Mouse (Mus musculus): Measurements from ENCODE around the gene Gan. TPM values are rescaled to one million over a fixed set of nuclear protein-coding genes. Genes with fewer than 3 reads are reported as not detected.
A peak's percentile ranks its signal among the peaks of the same experiment; 100 is the strongest.

Gan gene
- polyA plus RNA-seq, 1 experiment from 2014 or later: 2.8 TPM

- WGBS: 94% methylated on average over 7 of the region's 7 CpGs
- Histone ChIP-seq H3K9me3 (replicated peaks) (no peaks in the 10 kb centered on the region), H3K9ac (no peak overlapping the region), H3K36me3 (ENCODE audit: poor library complexity, severe bottlenecking) (peaks cover 19% of the 10 kb centered on the region), H3K4me1 (no peaks in the 10 kb centered on the region), H3K4me2 (no peak overlapping the region), H3K27me3 (no peaks in the 10 kb centered on the region), H3K4me3 (no peak overlapping the region), H3K27ac (no peak overlapping the region)
- ATAC-seq: no peak
Observed at GRCm38 (mm10) chr8:117206636-117207035, 48.7 kb downstream of the Gan start.

- no peak for ATAC-seq
- H3K27ac ChIP-seq: no peak overlapping the region
Observed at GRCm38 (mm10) chr8:117209150-117209549, 51.2 kb downstream of the Gan start.

GRCm38 (mm10) chr8:117212100-117212499 is 54.2 kb downstream of the Gan start:
- no peaks in the 10 kb centered on the region for H3K9me3 ChIP-seq (replicated peaks)
- peaks cover 11% of the 10 kb centered on the region for H3K36me3 ChIP-seq (ENCODE audit: poor library complexity, severe bottlenecking)
- H3K27me3 ChIP-seq: no peaks in the 10 kb centered on the region
- no peaks in the 10 kb centered on the region for H3K4me1 ChIP-seq
- no peak for ATAC-seq
- H3K9ac ChIP-seq: no peak overlapping the region
- WGBS: 86% methylated on average over 11 of the region's 11 CpGs
- H3K27ac ChIP-seq: no peak overlapping the region
- no peak overlapping the region for H3K4me3 ChIP-seq
- no peak overlapping the region for H3K4me2 ChIP-seq

More at GRCm38 (mm10) chr8:117209150-117209549, 51.2 kb downstream of the Gan start:
- Histone ChIP-seq H3K27me3 (no peaks in the 10 kb centered on the region), H3K4me3 (no peak overlapping the region), H3K9ac (no peak overlapping the region), H3K9me3 (replicated peaks) (no peaks in the 10 kb centered on the region), H3K36me3 (ENCODE audit: poor library complexity, severe bottlenecking) (peaks cover 14% of the 10 kb centered on the region), H3K4me2 (no peak overlapping the region), H3K4me1 (no peaks in the 10 kb centered on the region)
- WGBS: 90% methylated on average over 12 of the region's 12 CpGs

- Histone ChIP-seq H3K27me3 (no peaks in the 10 kb centered on the region), H3K4me2 (no peak overlapping the region), H3K9me3 (replicated peaks) (no peaks in the 10 kb centered on the region), H3K27ac (no peak overlapping the region), H3K9ac (no peak overlapping the region), H3K36me3 (ENCODE audit: poor library complexity, severe bottlenecking) (peaks cover 3% of the 10 kb centered on the region; the same call in 1 of the 2 replicates), H3K4me3 (no peak overlapping the region), H3K4me1 (no peaks in the 10 kb centered on the region)
- 92% methylated on average over 2 of the region's 2 CpGs for WGBS
- no peak for ATAC-seq
Observed at GRCm38 (mm10) chr8:117217724-117218123, 59.8 kb downstream of the Gan start.

GRCm38 (mm10) chr8:117222396-117222795 is 64.5 kb downstream of the Gan start:
- Histone ChIP-seq H3K27ac (no peak overlapping the region), H3K4me1 (no peaks in the 10 kb centered on the region), H3K9ac (no peak overlapping the region), H3K9me3 (replicated peaks) (no peaks in the 10 kb centered on the region), H3K27me3 (no peaks in the 10 kb centered on the region), H3K36me3 (ENCODE audit: poor library complexity, severe bottlenecking) (no peaks in the 10 kb centered on the region), H3K4me3 (no peak overlapping the region), H3K4me2 (no peak overlapping the region)
- 58% methylated on average over 6 of the region's 6 CpGs for WGBS
- ATAC-seq: no peak

GRCm38 (mm10) chr8:117224630-117225029 is 66.7 kb downstream of the Gan start:
- Histone ChIP-seq H3K27ac (no peak overlapping the region), H3K9ac (no peak overlapping the region), H3K36me3 (ENCODE audit: poor library complexity, severe bottlenecking) (no peaks in the 10 kb centered on the region), H3K27me3 (no peaks in the 10 kb centered on the region), H3K4me3 (peak overlapping the region; percentile 28), H3K4me2 (peak overlapping the region; percentile 51), H3K4me1 (no peaks in the 10 kb centered on the region), H3K9me3 (replicated peaks) (no peaks in the 10 kb centered on the region)
- peak; percentile 79 for ATAC-seq
- 16% methylated on average over 9 of the region's 9 CpGs for WGBS

GRCm38 (mm10) chr8:117226306-117226705 is 68.4 kb downstream of the Gan start:
- no peaks in the 10 kb centered on the region for H3K36me3 ChIP-seq (ENCODE audit: poor library complexity, severe bottlenecking)
- no peak overlapping the region for H3K27ac ChIP-seq
- no peak for ATAC-seq
- H3K4me3 ChIP-seq: no peak overlapping the region
- H3K27me3 ChIP-seq: no peaks in the 10 kb centered on the region
- WGBS: 88% methylated on average over 12 of the region's 12 CpGs
- no peak overlapping the region for H3K9ac ChIP-seq
- H3K4me2 ChIP-seq: no peak overlapping the region
- no peaks in the 10 kb centered on the region for H3K4me1 ChIP-seq
- H3K9me3 ChIP-seq (replicated peaks): no peaks in the 10 kb centered on the region

GRCm38 (mm10) chr8:117227339-117227738 is 69.4 kb downstream of the Gan start:
- Histone ChIP-seq H3K27me3 (no peaks in the 10 kb centered on the region), H3K4me1 (no peaks in the 10 kb centered on the region), H3K9me3 (replicated peaks) (no peaks in the 10 kb centered on the region), H3K36me3 (ENCODE audit: poor library complexity, severe bottlenecking) (no peaks in the 10 kb centered on the region), H3K4me3 (no peak overlapping the region), H3K27ac (no peak overlapping the region), H3K4me2 (no peak overlapping the region), H3K9ac (no peak overlapping the region)
- 93% methylated on average over 2 of the region's 2 CpGs for WGBS
- ATAC-seq: no peak

- 90% methylated on average over 7 of the region's 7 CpGs for WGBS
- Histone ChIP-seq H3K9me3 (replicated peaks) (no peaks in the 10 kb centered on the region), H3K4me1 (no peaks in the 10 kb centered on the region), H3K9ac (no peak overlapping the region), H3K27ac (no peak overlapping the region), H3K36me3 (ENCODE audit: poor library complexity, severe bottlenecking) (no peaks in the 10 kb centered on the region), H3K4me3 (no peak overlapping the region), H3K4me2 (no peak overlapping the region), H3K27me3 (no peaks in the 10 kb centered on the region)
- ATAC-seq: no peak
Observed at GRCm38 (mm10) chr8:117233199-117233598, 75.3 kb downstream of the Gan start.

- H3K27ac ChIP-seq: no peak overlapping the region
- no peaks in the 10 kb centered on the region for H3K4me1 ChIP-seq
- WGBS: 95% methylated on average over 4 of the region's 4 CpGs
- no peaks in the 10 kb centered on the region for H3K27me3 ChIP-seq
- no peak overlapping the region for H3K4me2 ChIP-seq
- no peak overlapping the region for H3K9ac ChIP-seq
- H3K9me3 ChIP-seq (replicated peaks): no peaks in the 10 kb centered on the region
- no peak for ATAC-seq
- H3K36me3 ChIP-seq (ENCODE audit: poor library complexity, severe bottlenecking): no peaks in the 10 kb centered on the region
- no peak overlapping the region for H3K4me3 ChIP-seq
Observed at GRCm38 (mm10) chr8:117236531-117236930, 78.6 kb downstream of the Gan start.

- Histone ChIP-seq H3K36me3 (ENCODE audit: poor library complexity, severe bottlenecking) (no peaks in the 10 kb centered on the region), H3K9ac (no peak overlapping the region), H3K4me1 (no peaks in the 10 kb centered on the region), H3K4me3 (no peak overlapping the region), H3K27me3 (no peaks in the 10 kb centered on the region), H3K9me3 (replicated peaks) (no peaks in the 10 kb centered on the region), H3K4me2 (no peak overlapping the region), H3K27ac (no peak overlapping the region)
- WGBS: 89% methylated on average over 5 of the region's 5 CpGs
- ATAC-seq: no peak
Observed at GRCm38 (mm10) chr8:117240326-117240725, 82.4 kb downstream of the Gan start.

- Histone ChIP-seq H3K9ac (no peak overlapping the region), H3K4me1 (no peaks in the 10 kb centered on the region), H3K9me3 (replicated peaks) (no peaks in the 10 kb centered on the region), H3K36me3 (ENCODE audit: poor library complexity, severe bottlenecking) (no peaks in the 10 kb centered on the region), H3K4me3 (no peak overlapping the region), H3K4me2 (no peak overlapping the region), H3K27ac (no peak overlapping the region), H3K27me3 (no peaks in the 10 kb centered on the region)
- ATAC-seq: no peak
- WGBS: 83% methylated on average over 5 of the region's 5 CpGs
Observed at GRCm38 (mm10) chr8:117240841-117241494, 83.0 kb downstream of the Gan start.

- WGBS: 12% methylated on average over 3 of the region's 3 CpGs
Observed at GRCm38 (mm10) chr8:117241848-117242247, 83.9 kb downstream of the Gan start.

More at GRCm38 (mm10) chr8:117241848-117242247, 83.9 kb downstream of the Gan start:
- Histone ChIP-seq H3K4me3 (no peak overlapping the region), H3K27ac (no peak overlapping the region), H3K4me1 (no peaks in the 10 kb centered on the region), H3K9me3 (replicated peaks) (no peaks in the 10 kb centered on the region), H3K9ac (no peak overlapping the region), H3K27me3 (no peaks in the 10 kb centered on the region), H3K4me2 (no peak overlapping the region), H3K36me3 (ENCODE audit: poor library complexity, severe bottlenecking) (no peaks in the 10 kb centered on the region)
- ATAC-seq: no peak

All from forebrain, embryonic 13.5 days (tissue).